Mouse (Mus musculus) heart, embryonic 10.5 days (tissue): ENCODE results near the gene Ing3. TPM values are rescaled to one million over a fixed set of nuclear protein-coding genes. Genes with fewer than 3 reads are reported as not detected.
A peak's percentile ranks its signal among the peaks of the same experiment; 100 is the strongest.

Source experiments
- DNase-seq: peaks from one replicate; pipeline ENCODE4 v3.0.0-alpha.2; 2017; ENCODE audit warnings: low spot score
- H3K27ac ChIP-seq: fragments of 300-500 bp; sonication (generic); 2 replicates; pipeline ENCODE4 v1.5.1; 2016; ENCODE audit warnings: mild to moderate bottlenecking
- H3K27me3 ChIP-seq: fragments of 300-500 bp; sonication (generic); 2 replicates; pipeline ENCODE4 v1.6.1; 2016; ENCODE audit warnings: mild to moderate bottlenecking; ENCODE audit not compliant: poor library complexity, insufficient read depth, severe bottlenecking
- H3K36me3 ChIP-seq: fragments of 300-500 bp; sonication (generic); 2 replicates; pipeline ENCODE4 v1.6.1; 2016; ENCODE audit warnings: mild to moderate bottlenecking, moderate library complexity
- H3K4me1 ChIP-seq: fragments of 300-500 bp; sonication (generic); 2 replicates; pipeline ENCODE4 v1.6.1; 2016; ENCODE audit warnings: mild to moderate bottlenecking
- H3K4me3 ChIP-seq: fragments of 300-500 bp; sonication (generic); 2 replicates; pipeline ENCODE4 v1.5.1; 2016; ENCODE audit warnings: mild to moderate bottlenecking, moderate library complexity
- H3K9me3 ChIP-seq: fragments of 300-500 bp; sonication (generic); 2 replicates; pipeline ENCODE4 v1.6.1; 2016; ENCODE audit warnings: mild to moderate bottlenecking, moderate library complexity
- WGBS: fragments of 180-500 bp; shearing (Covaris S2); methylation state at CpG from one replicate; pipeline ENCODE4 v1.1.7; 2016; 5-methylcytosine and 5-hydroxymethylcytosine counted together
- polyA plus RNA-seq: library from polyadenylated mRNA; unstranded; fragments of >200 nt; fragmentation: Nextera tagmentation; extraction: Ambion mirVana; gene quantifications from 2 replicates; pipeline ENCODE4 v1.2.1, GENCODE M21; 2016

Ing3 gene
- polyA plus RNA-seq, 1 experiment from 2014 or later: 38.7 TPM

DNA sequence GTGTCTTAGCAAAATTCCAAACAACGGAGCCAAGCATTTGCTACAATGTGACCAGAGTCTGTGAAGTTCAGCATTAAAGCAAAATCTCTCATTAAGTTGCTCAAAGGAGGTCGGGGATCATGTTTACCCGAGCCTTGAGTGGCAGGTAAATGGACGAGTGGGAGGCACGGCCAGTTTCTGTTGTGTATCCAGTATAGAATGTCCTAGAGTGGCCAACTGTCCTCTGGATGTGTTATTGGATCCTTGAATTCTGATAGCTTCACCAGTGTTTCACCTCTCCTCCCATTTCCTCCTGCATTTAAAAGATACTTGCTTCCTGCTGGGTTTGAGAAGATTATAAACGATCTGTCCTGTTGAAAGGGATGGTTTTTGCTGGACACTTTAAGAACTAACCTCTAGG is 50.7 kb downstream of the Ing3 start:
- Histone ChIP-seq H3K4me1 (peaks cover 23% of the 10 kb centered on the region), H3K27me3 (no peaks in the 10 kb centered on the region), H3K36me3 (no peaks in the 10 kb centered on the region), H3K27ac (no peak overlapping the region), H3K9me3 (no peaks in the 10 kb centered on the region), H3K4me3 (no peak overlapping the region)
- DNase-seq: no peak
- WGBS: 44% methylated on average over 6 of the region's 6 CpGs

DNA sequence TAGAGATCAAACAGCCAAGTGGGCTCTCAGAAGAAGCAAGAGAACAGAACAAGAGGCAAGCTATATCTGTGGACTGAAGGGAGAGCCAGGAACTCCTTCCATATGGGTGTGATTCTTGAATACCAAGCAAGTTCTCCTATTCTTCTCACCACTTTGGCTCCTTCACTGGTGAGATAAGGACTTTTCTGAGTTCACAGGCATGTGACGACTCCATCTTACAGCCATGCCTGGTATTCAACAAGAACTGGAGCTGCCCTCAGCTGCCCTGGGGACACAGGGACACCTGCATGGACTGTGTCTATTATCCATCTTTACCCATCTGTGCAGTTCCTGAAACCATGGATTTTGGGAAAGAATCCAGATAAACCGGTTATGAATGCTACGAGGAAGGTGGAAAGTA is 51.5 kb downstream of the Ing3 start:
- H3K27ac ChIP-seq: no peak overlapping the region
- H3K27me3 ChIP-seq: no peaks in the 10 kb centered on the region
- H3K4me3 ChIP-seq: no peak overlapping the region
- no peak for DNase-seq
- peaks cover 23% of the 10 kb centered on the region for H3K4me1 ChIP-seq
- H3K36me3 ChIP-seq: no peaks in the 10 kb centered on the region
- WGBS: 68% methylated on average over 3 of the region's 3 CpGs
- H3K9me3 ChIP-seq: no peaks in the 10 kb centered on the region

DNA sequence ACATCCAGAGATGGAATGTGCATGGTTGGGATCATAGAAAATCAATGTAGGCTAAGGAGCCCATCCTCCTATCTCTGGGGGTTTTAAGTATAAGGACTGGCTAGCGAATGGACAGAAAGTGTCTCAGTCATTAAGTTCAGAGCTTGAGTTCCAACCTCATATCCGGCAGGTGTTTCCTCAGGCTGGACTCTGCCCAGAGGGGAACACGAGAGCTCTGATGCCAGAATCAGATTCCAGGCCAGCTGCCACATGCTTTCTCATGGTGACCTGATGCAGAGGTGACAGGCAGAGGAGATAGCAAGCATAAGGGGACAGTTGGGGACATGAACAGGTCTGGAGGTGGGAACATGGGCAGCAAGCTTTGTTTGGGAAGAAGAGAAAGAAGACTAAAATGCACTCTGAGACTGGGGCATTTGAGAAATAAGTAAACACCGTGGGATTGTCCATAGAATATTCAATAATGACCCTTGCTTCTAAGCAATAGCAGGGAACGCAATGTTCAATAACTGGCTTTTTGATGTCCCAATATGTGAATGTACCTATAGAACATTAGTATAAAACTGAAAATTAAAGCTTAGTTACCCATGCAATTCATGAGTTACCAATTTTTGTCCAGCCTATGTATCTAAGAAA is 52.0 kb downstream of the Ing3 start:
- Histone ChIP-seq H3K4me3 (no peak overlapping the region), H3K27me3 (no peaks in the 10 kb centered on the region), H3K4me1 (peaks cover 23% of the 10 kb centered on the region), H3K27ac (no peak overlapping the region), H3K9me3 (no peaks in the 10 kb centered on the region), H3K36me3 (no peaks in the 10 kb centered on the region)
- 74% methylated on average over 5 of the region's 5 CpGs for WGBS
- DNase-seq: no peak

DNA sequence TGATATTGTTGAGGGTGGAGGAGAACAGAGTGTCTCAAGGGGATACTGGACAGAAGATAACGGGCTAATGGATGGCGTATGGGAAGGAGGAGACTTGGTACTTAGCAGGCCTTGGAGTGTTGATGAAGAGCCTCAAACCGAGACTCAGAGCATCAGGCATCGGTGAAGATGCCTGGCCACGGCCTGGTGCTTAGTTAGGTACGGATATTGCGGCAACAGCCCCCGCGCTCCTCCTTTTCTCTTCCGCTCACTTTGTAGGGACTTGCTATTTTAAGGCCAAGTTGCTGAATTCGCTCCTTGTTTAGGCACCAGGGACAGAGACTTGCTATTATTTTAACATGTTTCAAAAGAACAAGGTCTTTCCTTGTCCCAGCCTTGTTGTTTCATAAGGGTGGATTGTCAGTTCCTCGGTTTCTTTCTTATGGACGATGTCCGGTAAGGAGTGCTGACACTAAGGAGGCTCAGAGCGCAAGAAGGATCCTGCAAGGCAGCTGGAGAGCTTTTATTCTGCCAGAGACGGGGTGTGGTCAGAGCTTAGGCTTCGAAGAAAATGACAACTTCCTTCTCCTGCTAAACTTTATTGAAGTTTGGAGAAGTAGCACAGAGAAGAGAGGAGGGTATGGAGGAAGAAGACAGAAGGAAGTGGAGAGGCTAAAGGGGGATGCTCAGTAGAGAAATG is 53.3 kb downstream of the Ing3 start:
- H3K36me3 ChIP-seq: no peaks in the 10 kb centered on the region
- no peaks in the 10 kb centered on the region for H3K9me3 ChIP-seq
- no peak overlapping the region for H3K4me3 ChIP-seq
- no peak for DNase-seq
- WGBS: 49% methylated on average over 17 of the region's 17 CpGs
- 0 out of 2 replicates have a peak overlapping the region, but pooled peaks have one; percentile 6 for H3K27ac ChIP-seq
- peaks cover 23% of the 10 kb centered on the region for H3K4me1 ChIP-seq
- no peaks in the 10 kb centered on the region for H3K27me3 ChIP-seq

DNA sequence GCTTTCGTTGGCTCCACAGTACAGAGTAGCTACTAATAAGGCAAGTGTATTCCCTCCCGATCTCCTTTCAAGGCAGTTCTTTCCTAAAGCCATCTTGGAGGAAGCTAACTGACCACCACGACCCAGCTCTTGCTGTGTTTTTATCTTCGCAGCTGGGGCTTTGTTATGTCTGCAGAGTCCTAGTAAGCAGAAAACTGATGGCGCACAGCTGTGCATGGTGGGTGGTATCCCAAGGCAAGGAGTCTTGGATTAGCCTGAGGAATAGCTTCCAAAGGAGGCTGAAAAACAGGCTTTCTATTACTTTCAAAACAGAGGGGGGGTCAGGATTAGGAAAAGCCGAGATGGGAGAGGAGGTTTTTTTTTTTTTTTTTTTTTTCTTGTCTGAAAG is 53.8 kb downstream of the Ing3 start:
- no peaks in the 10 kb centered on the region for H3K9me3 ChIP-seq
- H3K27ac ChIP-seq: 0 out of 2 replicates have a peak overlapping the region, but pooled peaks have one; percentile 6
- 15% methylated on average over 6 of the region's 6 CpGs for WGBS
- H3K27me3 ChIP-seq: no peaks in the 10 kb centered on the region
- no peak overlapping the region for H3K4me3 ChIP-seq
- no peak for DNase-seq
- peaks cover 23% of the 10 kb centered on the region for H3K4me1 ChIP-seq
- H3K36me3 ChIP-seq: no peaks in the 10 kb centered on the region

DNA sequence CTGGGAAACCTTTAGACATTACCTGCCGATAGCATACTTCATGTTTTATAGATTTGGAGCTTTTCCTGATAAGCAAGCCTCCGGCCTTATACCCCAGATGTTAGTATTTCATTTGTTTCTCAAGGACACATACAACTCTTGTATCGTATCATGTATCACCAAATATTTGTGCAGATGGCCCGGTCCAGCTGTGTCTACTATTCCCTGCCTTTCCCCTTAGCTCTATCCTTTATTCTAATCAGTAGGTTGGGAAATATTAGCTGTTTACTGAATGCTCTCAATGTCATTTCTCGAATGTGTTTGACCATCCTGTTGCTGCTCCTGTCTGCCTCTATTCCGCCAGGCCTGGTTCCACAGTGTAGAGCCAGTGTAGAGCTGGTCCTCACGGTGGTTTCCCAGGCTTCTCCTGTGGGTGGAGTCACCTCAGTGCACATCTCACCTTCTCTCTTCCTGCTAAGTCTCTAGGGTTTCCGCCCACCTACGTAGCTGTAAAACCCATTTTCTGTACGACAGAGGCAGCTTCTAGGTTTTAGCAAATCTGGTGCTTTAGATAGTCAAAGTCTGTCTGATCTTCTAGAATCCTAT is 54.7 kb downstream of the Ing3 start:
- Histone ChIP-seq H3K4me1 (peaks cover 20% of the 10 kb centered on the region), H3K9me3 (no peaks in the 10 kb centered on the region), H3K27me3 (no peaks in the 10 kb centered on the region), H3K36me3 (no peaks in the 10 kb centered on the region), H3K27ac (no peak overlapping the region), H3K4me3 (no peak overlapping the region)
- DNase-seq: no peak
- 77% methylated on average over 10 of the region's 10 CpGs for WGBS

DNA sequence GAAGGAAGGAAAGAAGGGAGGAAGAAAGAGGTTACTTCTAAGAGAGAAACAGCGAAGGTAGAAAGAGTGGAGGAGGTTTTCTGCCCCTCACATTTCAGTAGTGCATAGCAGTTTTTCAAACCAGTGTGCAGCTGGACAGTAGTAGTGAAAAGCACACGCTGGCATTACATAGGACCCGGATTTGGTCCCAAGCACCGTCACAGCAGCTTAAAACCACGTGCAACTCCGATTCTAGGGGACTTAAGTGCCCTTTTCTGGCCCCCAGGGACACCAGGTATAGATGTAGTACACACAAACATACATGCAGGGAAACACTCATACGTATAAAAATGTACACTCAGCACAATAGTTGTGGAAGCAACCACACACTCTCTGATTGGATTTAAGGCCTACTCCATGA is 59.0 kb downstream of the Ing3 start:
- Histone ChIP-seq H3K9me3 (no peaks in the 10 kb centered on the region), H3K36me3 (no peaks in the 10 kb centered on the region), H3K4me1 (no peaks in the 10 kb centered on the region), H3K4me3 (no peak overlapping the region), H3K27ac (no peak overlapping the region), H3K27me3 (no peaks in the 10 kb centered on the region)
- WGBS: 85% methylated on average over 7 of the region's 7 CpGs
- DNase-seq: no peak

DNA sequence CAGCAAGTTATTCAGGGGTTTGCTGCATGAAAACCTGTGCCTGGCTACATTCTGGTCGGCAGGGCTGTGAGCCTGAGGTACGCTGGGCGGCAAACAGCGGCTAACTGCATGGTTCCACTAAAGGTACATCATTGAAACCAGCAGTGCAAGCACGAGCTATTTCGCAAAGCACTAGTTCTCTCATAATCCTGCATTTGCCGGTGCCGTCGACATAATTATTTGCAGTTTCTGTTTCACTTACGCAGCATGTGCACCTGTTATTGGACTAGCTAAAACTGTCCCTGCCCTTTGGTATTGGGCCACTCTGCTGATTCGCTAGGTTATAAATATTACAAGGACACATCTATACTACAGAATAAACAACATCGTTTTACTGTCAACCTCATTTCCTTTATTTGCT is 60.9 kb downstream of the Ing3 start:
- no peak overlapping the region for H3K4me3 ChIP-seq
- no peaks in the 10 kb centered on the region for H3K9me3 ChIP-seq
- H3K27ac ChIP-seq: no peak overlapping the region
- no peaks in the 10 kb centered on the region; the same call in 1 of the 2 replicates for H3K36me3 ChIP-seq
- 0 out of 2 replicates have a peak, but pooled peaks cover 5% of the 10 kb centered on the region for H3K4me1 ChIP-seq
- no peak for DNase-seq
- H3K27me3 ChIP-seq: no peaks in the 10 kb centered on the region
- WGBS: 91% methylated on average over 12 of the region's 12 CpGs

DNA sequence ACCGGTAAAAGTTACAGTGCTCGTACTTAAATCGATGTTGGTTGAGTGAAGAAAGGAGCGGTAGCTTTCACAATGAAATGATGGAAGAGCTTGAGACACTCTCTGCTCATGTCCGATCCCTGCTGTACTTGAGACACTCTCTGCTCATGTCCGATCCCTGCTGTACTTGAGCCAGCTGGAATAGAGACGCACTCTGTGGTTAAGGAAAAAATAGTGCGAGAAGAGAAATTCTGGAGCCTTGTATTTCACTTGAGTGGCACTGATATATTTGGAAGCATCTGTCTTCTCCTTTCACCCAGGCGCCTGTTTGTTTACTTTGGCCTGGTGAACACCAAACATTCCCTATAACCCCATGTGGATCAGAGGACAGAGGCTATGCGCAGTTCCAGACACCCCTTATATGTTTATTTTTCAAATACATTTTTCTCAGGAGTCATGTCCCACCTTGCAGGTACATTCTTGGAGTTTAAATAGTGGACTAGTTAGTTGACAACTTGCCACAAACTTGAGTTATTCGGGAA is 61.5 kb downstream of the Ing3 start:
- Histone ChIP-seq H3K4me1 (0 out of 2 replicates have a peak, but pooled peaks cover 5% of the 10 kb centered on the region), H3K27ac (no peak overlapping the region), H3K9me3 (no peaks in the 10 kb centered on the region), H3K27me3 (no peaks in the 10 kb centered on the region), H3K4me3 (no peak overlapping the region), H3K36me3 (no peaks in the 10 kb centered on the region; the same call in 1 of the 2 replicates)
- no peak for DNase-seq
- 86% methylated on average over 11 of the region's 11 CpGs for WGBS

DNA sequence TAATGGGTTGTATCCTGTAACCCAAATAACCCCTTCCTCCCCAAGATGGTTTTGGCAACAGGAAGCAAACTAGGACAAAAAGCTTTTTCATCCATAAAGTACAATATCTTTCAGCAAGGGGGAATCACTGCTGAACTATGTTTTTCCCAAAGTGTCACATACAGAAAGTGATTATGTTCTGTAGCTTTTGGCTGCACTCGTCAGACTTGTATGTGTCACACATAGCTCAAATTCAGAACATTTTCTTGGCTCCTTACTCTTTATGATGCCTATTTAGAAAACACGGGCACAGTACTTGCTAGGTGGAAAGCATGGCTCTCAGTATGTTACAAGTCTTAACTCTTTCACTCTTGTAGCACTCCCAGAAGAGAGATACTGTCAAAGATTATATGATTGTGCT is 62.2 kb downstream of the Ing3 start:
- H3K27ac ChIP-seq: no peak overlapping the region
- no peaks in the 10 kb centered on the region for H3K27me3 ChIP-seq
- H3K4me1 ChIP-seq: 0 out of 2 replicates have a peak, but pooled peaks cover 5% of the 10 kb centered on the region
- no peak overlapping the region for H3K4me3 ChIP-seq
- H3K36me3 ChIP-seq: no peaks in the 10 kb centered on the region; the same call in 1 of the 2 replicates
- no peak for DNase-seq
- WGBS: 66% methylated on average over 2 of the region's 2 CpGs
- no peaks in the 10 kb centered on the region for H3K9me3 ChIP-seq

DNA sequence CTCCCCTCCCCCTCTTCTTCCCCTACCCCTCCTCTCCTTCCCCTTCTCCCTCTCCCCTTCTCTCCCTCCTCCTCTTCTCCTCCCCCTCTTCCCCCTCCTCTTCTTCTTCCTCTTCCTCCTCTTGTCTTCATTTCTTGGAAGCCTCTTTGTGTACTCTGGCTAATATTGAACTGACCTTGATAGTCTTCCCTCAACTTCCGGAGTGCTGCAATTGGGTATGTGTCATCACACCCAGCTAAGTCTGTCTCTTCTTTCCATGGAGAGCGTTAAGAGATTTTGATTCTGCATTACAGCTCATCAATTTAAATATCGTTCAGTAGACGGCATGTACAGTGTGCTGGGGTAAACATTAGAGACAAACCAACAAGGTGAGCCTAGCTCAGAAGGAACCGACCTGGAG is 62.7 kb downstream of the Ing3 start:
- no peak overlapping the region for H3K4me3 ChIP-seq
- 0 out of 2 replicates have a peak, but pooled peaks cover 5% of the 10 kb centered on the region for H3K4me1 ChIP-seq
- no peak overlapping the region for H3K27ac ChIP-seq
- no peaks in the 10 kb centered on the region for H3K27me3 ChIP-seq
- H3K9me3 ChIP-seq: no peaks in the 10 kb centered on the region
- DNase-seq: no peak
- H3K36me3 ChIP-seq: no peaks in the 10 kb centered on the region; the same call in 1 of the 2 replicates
- 72% methylated on average over 5 of the region's 5 CpGs for WGBS

DNA sequence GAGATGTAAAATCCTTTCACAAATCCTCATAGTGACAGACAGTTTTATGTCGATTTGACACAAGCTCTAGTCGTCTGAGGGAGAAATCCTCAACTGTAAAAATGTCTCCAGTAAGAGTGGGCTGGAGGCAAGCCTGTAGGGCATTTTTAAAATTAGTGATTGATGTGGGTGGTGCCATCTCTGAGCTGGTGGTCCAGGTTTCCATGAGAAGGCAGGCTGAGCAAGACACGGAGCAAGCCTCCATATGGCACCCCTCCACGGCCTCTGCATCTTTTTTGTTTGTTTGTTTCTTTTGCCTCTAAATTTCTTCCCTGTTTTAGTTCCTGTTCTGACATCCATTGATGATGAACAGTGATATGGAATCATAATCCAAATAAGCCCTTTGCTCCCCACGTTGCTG is 63.1 kb downstream of the Ing3 start:
- WGBS: 69% methylated on average over 5 of the region's 5 CpGs

DNA sequence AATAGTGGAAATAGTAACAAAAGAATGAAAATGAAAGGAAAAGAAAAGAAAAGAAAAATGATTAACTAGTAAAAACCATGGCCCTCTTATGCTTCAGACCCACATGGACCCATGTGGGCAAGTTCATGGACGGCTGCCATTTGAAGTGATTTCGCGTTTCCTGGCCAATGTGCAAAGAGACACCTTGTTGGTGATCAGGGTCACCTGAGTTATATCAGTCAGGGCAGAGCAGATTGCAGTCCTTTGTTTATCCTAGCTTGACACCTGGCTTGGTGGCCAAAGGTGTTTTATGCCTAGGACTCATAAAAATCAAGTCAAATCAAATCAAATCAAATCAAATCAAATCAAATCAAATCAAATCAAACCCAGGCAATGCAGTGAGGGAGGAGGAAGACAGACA is 64.0 kb downstream of the Ing3 start:
- Histone ChIP-seq H3K4me1 (0 out of 2 replicates have a peak, but pooled peaks cover 5% of the 10 kb centered on the region), H3K27ac (no peak overlapping the region), H3K36me3 (no peaks in the 10 kb centered on the region; the same call in 1 of the 2 replicates), H3K9me3 (no peaks in the 10 kb centered on the region), H3K27me3 (no peaks in the 10 kb centered on the region), H3K4me3 (no peak overlapping the region)
- no peak for DNase-seq
- 88% methylated on average over 3 of the region's 3 CpGs for WGBS

More for the DNA sequence above, 63.1 kb downstream of the Ing3 start:
- H3K4me3 ChIP-seq: no peak overlapping the region
- no peaks in the 10 kb centered on the region; the same call in 1 of the 2 replicates for H3K36me3 ChIP-seq
- no peak for DNase-seq
- no peaks in the 10 kb centered on the region for H3K27me3 ChIP-seq
- H3K4me1 ChIP-seq: 0 out of 2 replicates have a peak, but pooled peaks cover 5% of the 10 kb centered on the region
- H3K27ac ChIP-seq: no peak overlapping the region
- H3K9me3 ChIP-seq: no peaks in the 10 kb centered on the region
